Mouse (Mus musculus) splenic B cell, adult 2 months (primary cell): ENCODE measurements around the gene Ica1.

Source experiments
- DNase-seq: peaks from one replicate; pipeline ENCODE4 v3.0.0-alpha.2; 2011; ENCODE audit warnings: low read depth, low spot score
- H3K27me3 ChIP-seq: 2 replicates; pipeline ENCODE4 v1.6.1; 2012; ENCODE audit warnings: mild to moderate bottlenecking, low read length, moderate library complexity, mixed read lengths; ENCODE audit not compliant: control insufficient read depth, poor library complexity, insufficient read depth, severe bottlenecking
- H3K36me3 ChIP-seq: 2 replicates; pipeline ENCODE4 v1.6.1; 2012; ENCODE audit warnings: mild to moderate bottlenecking, low read length, moderate library complexity, mixed read lengths; ENCODE audit not compliant: control insufficient read depth, poor library complexity, insufficient read depth, severe bottlenecking

Gene Ica1

DNA sequence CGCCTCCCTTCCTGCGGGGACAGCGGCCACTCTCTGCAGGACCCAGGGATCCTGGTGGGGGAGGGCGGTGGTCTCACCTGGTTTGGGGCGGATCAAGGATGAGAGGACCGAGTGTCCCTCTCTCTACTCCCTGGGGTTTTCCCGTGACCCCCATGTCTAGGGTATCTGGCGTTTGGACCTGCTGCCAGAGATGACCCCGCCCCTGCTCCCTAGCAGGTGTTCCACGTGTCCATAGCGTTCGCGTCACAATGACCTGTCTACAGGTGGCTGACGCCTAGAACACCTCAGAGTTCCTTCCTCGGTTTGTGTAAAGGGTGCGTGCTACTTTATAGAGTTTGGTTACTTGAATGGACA, at the start of gene Ica1:
TSS of gene Ica1 (minus strand) at position 193 of the 354 bp plus-strand sequence.
- DNase-seq: peak; percentile 3
- no peaks in the 10 kb centered on the region for H3K36me3 ChIP-seq
- no peaks in the 10 kb centered on the region for H3K27me3 ChIP-seq

DNA sequence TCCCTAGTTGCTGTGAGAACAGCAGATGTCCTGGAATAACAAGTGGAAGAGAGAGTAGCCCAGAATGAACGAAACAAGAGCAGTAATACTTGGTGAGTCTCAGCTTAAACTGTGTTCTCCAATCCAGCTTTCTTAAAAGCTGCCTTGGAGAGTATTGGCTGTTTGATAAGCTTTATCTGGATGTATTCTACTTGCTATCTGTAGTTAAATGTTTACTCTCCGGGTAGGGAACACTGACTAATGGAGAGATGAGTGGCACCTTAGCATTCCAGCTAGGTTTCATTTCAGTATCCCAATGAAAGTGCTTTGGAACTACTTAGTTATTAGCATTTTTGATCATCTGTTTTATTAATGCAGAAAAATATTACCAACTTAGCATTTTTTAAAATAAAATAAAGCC, 41.6 kb upstream of the Ica1 start:
- Histone ChIP-seq H3K36me3 (no peaks in the 10 kb centered on the region), H3K27me3 (no peaks in the 10 kb centered on the region)
- DNase-seq: no peak

DNA sequence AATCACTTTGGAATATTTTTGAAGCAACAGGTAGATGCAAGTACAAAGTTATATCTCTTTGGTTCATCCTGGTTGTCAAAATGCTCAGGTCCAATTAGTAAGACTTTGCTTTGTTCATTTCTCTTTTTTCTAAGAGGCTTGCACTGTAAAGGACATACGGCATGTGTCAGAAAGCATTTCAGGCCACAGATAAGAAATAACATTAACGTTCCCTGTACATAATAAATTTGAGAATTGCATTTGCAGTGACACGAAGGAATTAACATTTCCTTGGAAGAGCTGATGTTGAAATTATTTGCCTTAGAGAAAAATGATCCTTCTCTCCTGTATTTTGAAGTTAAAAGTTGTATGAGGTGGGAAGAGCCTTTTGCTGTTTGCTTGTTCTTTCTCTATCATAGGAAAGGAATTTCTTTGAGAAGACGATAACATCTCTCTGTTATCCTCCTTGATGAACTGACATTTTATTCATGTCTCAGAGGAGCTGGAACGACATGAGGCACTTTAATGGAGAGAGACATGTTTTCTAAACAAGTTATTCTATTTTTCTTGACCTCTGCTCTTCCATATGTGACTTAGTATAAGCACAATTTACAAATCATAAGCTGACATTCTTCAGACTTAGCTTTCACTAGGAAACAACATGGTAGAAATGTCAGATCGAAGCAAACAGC, 36.2 kb upstream of the Ica1 start:
- H3K27me3 ChIP-seq: no peaks in the 10 kb centered on the region
- no peak for DNase-seq
- no peaks in the 10 kb centered on the region for H3K36me3 ChIP-seq

DNA sequence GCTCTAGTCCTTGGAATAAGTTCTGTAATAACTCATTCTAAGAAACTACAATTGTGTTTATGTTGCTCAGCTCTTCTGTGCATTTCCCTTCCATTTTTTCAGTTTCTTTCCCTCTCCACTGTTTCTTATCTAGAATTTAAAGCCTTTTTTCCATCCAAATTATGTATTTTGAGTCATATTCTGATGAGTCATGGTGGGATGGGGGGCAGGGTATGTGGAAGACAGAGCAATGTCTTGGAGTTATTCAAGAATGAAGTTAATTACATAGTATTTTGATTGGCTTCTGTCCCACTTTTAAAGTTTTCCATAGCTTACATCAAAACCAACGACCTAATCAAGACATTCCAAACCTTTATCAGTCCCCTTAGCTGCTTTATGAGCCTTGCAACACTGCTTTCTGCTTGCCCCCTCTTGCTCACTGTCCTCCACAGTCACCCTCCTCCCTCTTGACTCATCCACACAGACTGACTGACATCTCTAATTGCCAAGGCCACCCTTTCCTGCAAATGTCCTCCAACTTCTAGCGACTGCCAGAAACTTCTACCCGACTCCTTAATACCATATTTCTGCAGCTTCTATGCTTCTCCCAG, 24.4 kb upstream of the Ica1 start:
- Histone ChIP-seq H3K36me3 (no peaks in the 10 kb centered on the region), H3K27me3 (no peaks in the 10 kb centered on the region)
- no peak for DNase-seq

DNA sequence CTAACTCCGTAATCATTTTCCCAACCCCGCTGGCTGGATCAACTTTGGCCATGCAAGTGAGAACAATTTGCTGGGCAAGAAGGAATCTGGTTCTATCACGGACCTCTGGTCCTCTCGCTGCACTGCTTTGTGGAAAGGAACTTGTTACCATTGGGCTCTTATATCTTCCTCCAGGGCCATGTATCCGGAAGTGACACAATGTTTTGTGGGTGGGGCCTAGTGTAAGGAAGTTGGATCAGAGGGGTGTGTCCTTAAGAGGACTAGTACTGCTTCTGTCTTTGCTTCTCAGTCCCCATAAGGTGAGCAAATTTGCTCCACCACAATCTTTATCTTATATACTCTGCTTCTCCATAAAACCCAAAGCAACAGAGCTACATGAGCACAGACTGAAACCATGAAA, 14.1 kb upstream of the Ica1 start:
- no peaks in the 10 kb centered on the region for H3K27me3 ChIP-seq
- H3K36me3 ChIP-seq: no peaks in the 10 kb centered on the region
- no peak for DNase-seq

DNA sequence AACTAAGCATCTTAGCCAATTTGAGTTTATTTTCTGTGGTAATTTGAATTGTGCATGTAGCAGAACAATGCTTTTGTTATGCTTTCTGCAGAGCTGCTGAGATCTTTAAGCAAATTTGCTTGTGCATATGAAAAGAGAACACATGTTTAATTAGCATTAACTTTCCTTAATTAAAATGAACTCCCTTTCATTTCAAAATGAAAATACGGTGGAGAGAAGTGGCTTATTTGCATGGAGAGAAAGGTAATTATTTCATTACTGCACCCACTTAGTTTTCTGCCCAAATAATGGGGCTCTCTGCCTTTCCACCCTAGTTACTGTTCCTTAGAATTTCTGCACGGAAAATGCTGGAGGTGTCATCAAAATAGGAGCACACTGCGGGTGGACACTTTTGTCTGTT, 13.5 kb upstream of the Ica1 start:
- no peaks in the 10 kb centered on the region for H3K36me3 ChIP-seq
- DNase-seq: no peak
- H3K27me3 ChIP-seq: no peaks in the 10 kb centered on the region

DNA sequence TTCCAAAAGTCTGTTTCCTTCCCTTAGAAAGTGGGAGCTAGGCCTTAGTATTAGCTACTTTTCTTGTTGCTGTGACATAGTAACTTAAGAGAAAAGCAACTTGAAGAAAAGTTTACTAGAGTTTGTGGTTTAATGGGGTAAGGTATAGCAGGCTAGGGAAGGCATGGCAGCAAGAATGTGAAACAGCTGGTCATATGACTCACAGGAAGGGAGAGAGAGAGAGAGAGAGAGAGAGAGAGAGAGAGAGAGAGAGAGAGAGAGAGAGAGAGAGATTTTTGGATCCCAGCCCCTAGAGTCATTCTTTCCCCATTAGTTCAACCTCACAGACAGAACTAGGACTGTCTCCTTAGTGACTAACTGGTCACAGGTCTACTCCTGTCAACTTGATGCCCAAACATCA, 2.3 kb upstream of the Ica1 start:
- Histone ChIP-seq H3K36me3 (no peaks in the 10 kb centered on the region), H3K27me3 (no peaks in the 10 kb centered on the region)
- DNase-seq: no peak

DNA sequence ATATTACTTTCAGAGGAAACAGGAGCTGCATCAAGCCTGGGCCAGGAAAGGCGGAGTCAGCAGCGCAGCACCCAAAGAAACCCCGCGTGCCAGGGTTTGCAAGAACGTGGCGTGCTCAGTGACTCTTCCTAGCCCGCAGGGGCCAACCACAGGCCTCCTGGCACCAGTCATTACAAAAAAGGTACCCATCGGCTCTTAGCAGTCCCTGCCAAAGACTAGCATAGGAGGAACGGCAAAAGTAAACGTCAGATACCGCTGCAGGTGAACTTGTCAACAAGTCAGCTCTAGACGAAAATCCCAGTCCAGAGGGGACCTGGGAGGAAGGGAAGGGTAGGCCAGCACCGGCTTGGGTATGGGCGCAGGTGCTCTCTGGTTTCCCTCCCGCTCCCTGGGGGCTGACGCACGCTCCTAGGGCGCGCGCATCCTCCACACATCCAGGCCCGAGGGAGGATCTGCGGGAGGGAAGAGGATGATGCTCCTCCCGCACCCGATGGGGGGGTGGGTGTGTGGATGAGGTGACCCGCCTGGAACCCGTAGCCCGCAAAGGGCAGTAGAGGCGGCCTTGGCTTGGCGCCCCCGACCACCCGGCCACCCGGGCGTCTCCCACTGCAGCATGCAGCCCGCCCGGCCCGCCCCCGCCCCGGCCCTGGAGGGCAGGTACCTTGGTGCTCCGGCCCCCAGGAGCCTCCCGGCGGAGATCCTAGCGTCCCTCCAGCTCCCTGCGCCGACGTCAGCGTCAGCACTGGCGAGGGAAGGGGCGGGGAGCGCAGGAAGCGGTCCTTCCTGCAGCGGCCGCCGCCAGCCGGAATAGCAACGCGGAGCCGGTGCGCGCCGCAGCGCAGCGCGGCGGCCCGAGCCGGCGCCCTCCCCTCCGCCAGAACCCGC, 635 bp downstream of the Ica1 start:
- no peaks in the 10 kb centered on the region for H3K36me3 ChIP-seq
- DNase-seq: peak; percentile 3
- H3K27me3 ChIP-seq: no peaks in the 10 kb centered on the region

DNA sequence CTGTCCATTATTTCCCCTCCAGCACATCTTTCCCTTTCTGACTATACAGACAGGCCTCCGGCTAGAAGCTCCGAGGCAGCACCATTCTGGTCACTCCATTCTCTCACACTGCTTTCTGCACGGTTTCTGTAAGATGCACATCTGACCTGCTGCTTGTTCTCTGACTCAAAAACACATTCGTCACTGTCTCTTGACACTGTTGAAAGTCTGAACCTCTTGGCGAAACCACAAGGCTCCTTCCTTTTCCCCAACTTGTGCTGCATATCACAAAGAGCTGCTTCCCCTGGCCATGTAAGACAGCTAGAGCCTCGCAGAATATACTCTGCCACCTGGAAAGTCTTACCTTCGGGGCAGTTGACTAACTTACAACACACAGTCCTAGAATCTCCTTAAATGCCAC, 6.7 kb downstream of the Ica1 start:
- Histone ChIP-seq H3K27me3 (no peaks in the 10 kb centered on the region), H3K36me3 (no peaks in the 10 kb centered on the region)
- no peak for DNase-seq

DNA sequence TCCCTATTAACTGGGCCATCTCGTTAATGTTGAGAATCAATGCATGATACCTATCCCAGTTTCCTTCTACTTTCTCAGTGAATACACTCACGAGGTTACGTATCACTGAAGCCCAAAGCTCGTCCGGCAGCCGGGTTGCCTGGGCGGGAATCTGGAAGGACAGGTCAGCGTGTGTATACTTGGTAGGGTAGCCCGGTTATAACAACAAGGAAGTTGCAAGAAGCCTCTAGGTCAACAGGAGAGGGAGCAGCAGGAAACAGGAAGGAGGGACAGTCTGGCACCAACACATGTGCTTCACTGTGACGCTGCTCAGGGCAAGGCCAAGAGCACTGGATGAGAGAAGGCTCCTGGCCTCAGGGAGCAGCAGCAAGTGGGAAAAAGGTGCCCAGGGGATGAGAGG, 7.9 kb downstream of the Ica1 start:
- no peaks in the 10 kb centered on the region for H3K27me3 ChIP-seq
- no peak for DNase-seq
- no peaks in the 10 kb centered on the region for H3K36me3 ChIP-seq

DNA sequence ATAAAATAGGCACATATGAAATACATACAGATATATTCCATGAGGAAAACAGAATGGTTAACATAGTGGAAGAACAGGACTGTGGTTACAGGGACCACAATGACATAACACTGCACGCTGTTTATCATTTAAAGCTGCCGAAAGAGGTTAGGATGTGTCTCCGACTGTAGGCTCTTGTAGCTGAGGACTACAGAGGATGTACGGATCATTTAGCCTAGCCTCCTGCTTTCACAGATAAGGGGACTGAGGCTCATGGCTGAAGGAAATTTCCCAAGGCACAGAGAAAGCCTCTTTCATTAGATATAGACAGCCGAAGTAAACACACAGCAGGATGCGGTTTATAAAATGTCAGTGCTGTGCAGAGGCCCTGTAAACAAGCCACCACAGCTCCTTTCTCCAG, 8.5 kb downstream of the Ica1 start:
- DNase-seq: no peak
- Histone ChIP-seq H3K27me3 (no peaks in the 10 kb centered on the region), H3K36me3 (no peaks in the 10 kb centered on the region)

DNA sequence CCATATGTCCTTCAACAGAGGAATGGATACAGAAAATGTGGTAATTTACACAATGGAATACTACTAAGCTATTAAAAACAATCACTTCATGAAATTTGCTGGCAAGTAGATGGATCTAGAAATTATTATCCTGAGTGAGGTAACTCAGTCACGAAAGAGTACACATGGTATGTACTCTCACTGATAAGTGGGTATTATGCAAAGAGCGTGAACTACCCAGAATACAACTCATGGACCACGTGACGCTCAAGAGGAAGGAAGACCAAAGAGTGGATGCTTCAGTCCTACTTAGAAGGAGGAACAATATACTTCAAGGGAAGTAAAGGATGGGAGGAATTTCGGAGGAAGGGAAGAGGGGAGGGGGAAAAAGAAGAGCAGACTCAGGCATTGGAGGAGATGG, 11.6 kb downstream of the Ica1 start:
- no peak for DNase-seq
- Histone ChIP-seq H3K27me3 (no peaks in the 10 kb centered on the region), H3K36me3 (no peaks in the 10 kb centered on the region)

DNA sequence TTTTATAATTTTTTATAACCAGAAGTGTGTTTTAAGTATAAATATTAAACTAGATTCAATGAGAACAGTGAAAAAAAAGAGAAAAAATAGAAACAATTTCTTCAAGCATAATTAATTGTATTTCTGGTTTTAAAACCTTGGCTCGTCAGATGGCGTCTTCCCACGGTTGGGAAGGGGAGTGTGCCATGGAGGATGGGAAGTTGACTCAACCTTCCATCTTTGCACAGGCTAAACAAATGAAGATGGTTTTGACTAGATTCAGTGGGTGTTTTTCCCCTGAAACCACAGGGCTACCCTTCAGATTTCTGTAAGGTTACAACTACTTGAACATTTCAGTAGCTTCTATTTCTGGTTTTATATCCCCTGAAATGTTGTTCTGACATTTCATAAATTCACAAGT, 12.5 kb downstream of the Ica1 start:
- Histone ChIP-seq H3K27me3 (no peaks in the 10 kb centered on the region), H3K36me3 (no peaks in the 10 kb centered on the region)
- no peak for DNase-seq

DNA sequence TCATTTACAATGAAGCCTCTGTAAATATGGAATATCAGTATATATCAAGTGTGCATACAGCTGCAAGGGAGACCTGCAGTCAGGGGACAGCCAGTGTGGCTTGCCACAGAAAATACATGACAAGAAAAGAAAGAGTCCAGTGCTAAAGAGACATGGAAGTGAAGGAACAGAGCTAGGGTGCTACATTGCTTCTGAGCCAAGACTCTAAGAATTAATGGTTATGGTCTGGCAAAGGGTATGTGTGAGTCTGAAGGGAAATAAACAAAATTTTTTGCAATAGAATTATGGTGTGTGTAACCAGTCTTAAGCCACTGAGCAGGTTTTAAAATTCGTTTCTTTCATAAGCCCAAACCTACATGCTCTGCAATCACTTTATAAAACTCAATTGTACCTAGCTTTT, 13.2 kb downstream of the Ica1 start:
- Histone ChIP-seq H3K36me3 (no peaks in the 10 kb centered on the region), H3K27me3 (no peaks in the 10 kb centered on the region)
- no peak for DNase-seq

DNA sequence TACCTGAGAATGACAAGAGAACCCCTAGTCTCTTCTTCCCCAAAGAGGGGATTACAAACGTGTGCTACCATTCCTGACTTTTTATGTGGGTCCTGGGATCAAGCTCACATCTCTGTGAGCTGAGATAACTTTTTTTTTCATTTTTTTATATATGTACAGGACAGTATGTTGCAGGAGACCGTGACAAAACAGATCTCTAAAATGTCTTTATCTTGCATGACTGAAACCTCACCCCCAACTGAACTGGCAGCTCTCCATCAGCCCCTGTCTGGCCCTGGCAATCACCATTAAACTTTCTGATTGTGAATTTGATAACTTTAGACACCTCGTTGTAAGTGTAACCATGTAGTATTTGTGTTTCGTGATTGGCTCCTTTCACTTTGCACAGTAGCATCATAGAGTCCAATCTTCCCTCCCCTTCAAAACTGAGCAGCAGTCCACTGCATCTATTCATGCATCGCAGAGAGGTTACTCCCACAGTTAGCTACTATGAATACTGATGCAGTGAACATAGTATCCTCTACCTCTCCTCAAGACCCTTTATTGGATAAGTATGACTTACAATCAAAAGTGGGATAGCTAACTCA, 17.5 kb downstream of the Ica1 start:
- Histone ChIP-seq H3K27me3 (no peaks in the 10 kb centered on the region), H3K36me3 (no peaks in the 10 kb centered on the region)
- DNase-seq: no peak
